Mouse (Mus musculus) MEL (cell line): Measurements from ENCODE around the gene Arhgap35. TPM values are rescaled to one million over a fixed set of nuclear protein-coding genes. Genes with fewer than 3 reads are reported as not detected.

Experiments used
- DNase-seq: peaks from one replicate; pipeline ENCODE4 v3.0.0; 2011; ENCODE audit warnings: low read depth, low spot score
- H3K27ac ChIP-seq: 2 replicates; pipeline ENCODE4 v1.5.1; 2012; ENCODE audit warnings: low read depth, mild to moderate bottlenecking, control low read depth, low read length, moderate library complexity; ENCODE audit not compliant: control insufficient read depth
- H3K27me3 ChIP-seq, 2 experiments: fragments of 150-350 bp in 1 of 2; sonication (generic) in 1 of 2; 2 replicates each; pipeline ENCODE4 v1.6.1; 2012; ENCODE audit warnings: low read length in 2 of 2, mild to moderate bottlenecking in 2 of 2, improper control_type of control experiment in 1 of 2, moderate library complexity in 1 of 2; ENCODE audit not compliant: insufficient read depth in 2 of 2, control insufficient read depth in 1 of 2
- H3K36me3 ChIP-seq, 2 experiments: 2 replicates each; pipeline ENCODE4 v1.6.1; 2012 to 2014; ENCODE audit warnings: low read length in 2 of 2, improper control_type of control experiment in 1 of 2, inconsistent platforms in 1 of 2, mild to moderate bottlenecking in 1 of 2; ENCODE audit not compliant: insufficient read depth in 2 of 2, control insufficient read depth in 1 of 2
- H3K4me1 ChIP-seq, 2 experiments: fragments of 150-350 bp in 1 of 2; sonication (generic) in 1 of 2; 2 replicates each; pipeline ENCODE4 v1.6.1; 2012; ENCODE audit warnings: low read length in 2 of 2, improper control_type of control experiment in 1 of 2, mild to moderate bottlenecking in 1 of 2; ENCODE audit not compliant: insufficient read depth in 2 of 2, control insufficient read depth in 1 of 2
- H3K4me3 ChIP-seq, 2 experiments: fragments of 150-350 bp in 1 of 2; sonication (generic) in 1 of 2; 2 replicates each; pipeline ENCODE4 v1.5.1; 2012; ENCODE audit warnings: low read depth in 2 of 2, low read length in 2 of 2, mild to moderate bottlenecking in 2 of 2, moderate library complexity in 2 of 2, control low read depth in 1 of 2, improper control_type of control experiment in 1 of 2; ENCODE audit not compliant: control insufficient read depth in 1 of 2, insufficient read depth in 1 of 2
- H3K79me2 ChIP-seq: 2 replicates; pipeline ENCODE4 v1.6.1; 2012; ENCODE audit warnings: mild to moderate bottlenecking, low read length, moderate library complexity; ENCODE audit not compliant: control insufficient read depth, poor library complexity, insufficient read depth
- H3K9ac ChIP-seq: 2 replicates; pipeline ENCODE4 v1.6.1; 2012; ENCODE audit warnings: low read depth, mild to moderate bottlenecking, control low read depth, low read length, moderate library complexity; ENCODE audit not compliant: control insufficient read depth, poor library complexity, severe bottlenecking
- H3K9me3 ChIP-seq: fragments of 150-350 bp; sonication (generic); replicated peaks from 2 replicates; pipeline ENCODE4 v1.6.1; 2012; ENCODE audit warnings: mild to moderate bottlenecking, low read length, improper control_type of control experiment, moderate library complexity; ENCODE audit not compliant: insufficient read depth
- BHLHE40 ChIP-seq: IDR thresholded peaks from 2 replicates; pipeline ENCODE4 v1.6.1; 2012; ENCODE audit warnings: low read depth, mild to moderate bottlenecking, inconsistent platforms, low read length, improper control_type of control experiment, borderline replicate concordance
- CHD1 ChIP-seq: IDR thresholded peaks from 2 replicates; pipeline ENCODE4 v1.6.1; 2012; ENCODE audit warnings: low read depth, mild to moderate bottlenecking, inconsistent platforms, low read length, improper control_type of control experiment
- EP300 ChIP-seq, 2 experiments: IDR thresholded peaks; 2 replicates each; pipeline ENCODE4 v1.6.1; 2011; ENCODE audit warnings: improper control_type of control experiment in 2 of 2, low read length in 2 of 2, low read depth in 1 of 2, mild to moderate bottlenecking in 1 of 2
- GATA1 ChIP-seq: IDR thresholded peaks from 2 replicates; pipeline ENCODE4 v1.6.1; 2011; ENCODE audit warnings: low read depth, low read length, improper control_type of control experiment
- JUND ChIP-seq: IDR thresholded peaks from 2 replicates; pipeline ENCODE4 v1.6.1; 2011; ENCODE audit warnings: low read depth, mild to moderate bottlenecking, improper control_type of control experiment, low read length
- MAFK ChIP-seq: IDR thresholded peaks from 2 replicates; pipeline ENCODE4 v1.6.1; 2011; ENCODE audit warnings: low read depth, mild to moderate bottlenecking, low read length, improper control_type of control experiment, borderline replicate concordance
- MAZ ChIP-seq: IDR thresholded peaks from 2 replicates; pipeline ENCODE4 v1.6.1; 2012; ENCODE audit warnings: low read depth, mild to moderate bottlenecking, inconsistent platforms, low read length, improper control_type of control experiment
- MEF2A ChIP-seq: IDR thresholded peaks from 2 replicates; pipeline ENCODE4 v1.6.1; 2014; ENCODE audit warnings: low read depth, mild to moderate bottlenecking, inconsistent platforms, low read length, improper control_type of control experiment; ENCODE audit not compliant: poor library complexity, insufficient replicate concordance, severe bottlenecking; ENCODE audit errors: extremely low read depth
- MXI1 ChIP-seq: IDR thresholded peaks from 2 replicates; pipeline ENCODE4 v1.6.1; 2011; ENCODE audit warnings: mild to moderate bottlenecking, low read depth, low read length, improper control_type of control experiment
- NRF1 ChIP-seq: IDR thresholded peaks from 2 replicates; pipeline ENCODE4 v1.6.1; 2014; ENCODE audit warnings: low read depth, mild to moderate bottlenecking, inconsistent platforms, low read length, improper control_type of control experiment, moderate library complexity; ENCODE audit not compliant: poor library complexity, insufficient read depth, severe bottlenecking
- POLR2A ChIP-seq, 2 experiments: IDR thresholded peaks; 2 replicates each; pipeline ENCODE4 v1.6.1; 2011 to 2012; ENCODE audit warnings: low read length in 2 of 2, mild to moderate bottlenecking in 2 of 2, control low read depth in 1 of 2, improper control_type of control experiment in 1 of 2, low read depth in 1 of 2, moderate library complexity in 1 of 2; ENCODE audit not compliant: control insufficient read depth in 1 of 2, insufficient read depth in 1 of 2, poor library complexity in 1 of 2
- RAD21 ChIP-seq: IDR thresholded peaks from 2 replicates; pipeline ENCODE4 v1.6.1; 2011; ENCODE audit warnings: mild to moderate bottlenecking, low read depth, low read length, improper control_type of control experiment
- SIN3A ChIP-seq: IDR thresholded peaks from 2 replicates; pipeline ENCODE4 v1.6.1; 2012; ENCODE audit warnings: low read length, improper control_type of control experiment, inconsistent platforms
- TAL1 ChIP-seq: IDR thresholded peaks from 2 replicates; pipeline ENCODE4 v1.6.1; 2012; ENCODE audit warnings: mild to moderate bottlenecking, inconsistent platforms, low read length, moderate library complexity, mixed read lengths
- TCF12 ChIP-seq: IDR thresholded peaks from 2 replicates; pipeline ENCODE4 v1.6.1; 2014; ENCODE audit warnings: low read depth, mild to moderate bottlenecking, inconsistent platforms, low read length, improper control_type of control experiment, moderate library complexity
- UBTF ChIP-seq: IDR thresholded peaks from 2 replicates; pipeline ENCODE4 v1.6.1; 2012; ENCODE audit warnings: low read depth, mild to moderate bottlenecking, inconsistent platforms, low read length, improper control_type of control experiment, moderate library complexity, borderline replicate concordance; ENCODE audit not compliant: insufficient read depth
- polyA plus RNA-seq, 2 experiments: library from polyadenylated mRNA; stranded (reverse) in 1 of 2; unstranded in 1 of 2; fragments of >175 nt in 1 of 2; fragments of >200 nt in 1 of 2; gene quantifications; 2 replicates each; pipeline versions ENCODE4 v1.2.1 to v1.2.4; 2012; ENCODE audit warnings: low replicate concordance in 2 of 2, low read depth in 1 of 2; ENCODE audit not compliant: insufficient read length in 2 of 2, insufficient read depth in 1 of 2, missing spikeins in 1 of 2
- total RNA-seq: library from RNA; depleted of rRNA; stranded (reverse); fragments of 300-350 nt; gene quantifications from 2 replicates; pipeline ENCODE4 v1.2.3, GENCODE M21; 2012

Arhgap35 gene
- total and polyA plus RNA-seq, 3 experiments: 7.4 to 13.4 TPM; not detected in 1

GRCm38 (mm10) chr7:16608961-16609360 lies 5.8 kb downstream of the Arhgap35 start:
- H3K4me3 ChIP-seq: no peak overlapping the region
- no peaks in the 10 kb centered on the region for H3K27me3 ChIP-seq
- H3K36me3 ChIP-seq: peaks cover 0 to 12% of the 10 kb centered on the region in 2 experiments; a peak in 3 of 4 replicates
- H3K9me3 ChIP-seq: no peaks in the 10 kb centered on the region
- DNase-seq: no peak
- no peak overlapping the region for H3K9ac ChIP-seq
- TF ChIP-seq RAD21: no peak
- TF ChIP-seq EP300 (IDR thresholded peaks at IDR 0.05; ENCODE audit: low read depth in 1 of 2, low read length in 2 of 2): no peak
- TF ChIP-seq JUND: no peak
- TF ChIP-seq CHD1: no peak
- no peak overlapping the region for H3K27ac ChIP-seq
- peaks cover 26% of the 10 kb centered on the region for H3K79me2 ChIP-seq
- peaks cover 5 to 15% of the 10 kb centered on the region in 2 experiments; a peak in 3 of 4 replicates for H3K4me1 ChIP-seq

DNA sequence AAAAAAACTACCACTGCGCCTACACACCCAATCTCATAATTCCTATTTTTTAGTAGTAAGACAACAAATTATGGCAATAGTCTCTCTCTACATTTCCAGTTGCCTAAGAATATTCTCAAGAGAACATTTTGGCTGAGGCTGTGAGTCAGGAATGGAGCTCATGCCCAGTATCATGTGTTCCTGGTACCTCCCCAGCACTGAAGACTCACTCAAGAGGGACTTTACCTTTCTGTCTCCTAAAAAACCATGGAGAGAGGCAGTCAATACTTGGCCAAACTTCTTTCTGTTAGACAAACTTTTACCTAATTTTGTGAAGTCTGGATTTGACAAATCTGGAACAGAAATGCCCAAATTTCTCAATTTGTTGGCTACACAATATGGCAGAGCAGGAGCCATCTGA lies 6.7 kb downstream of the Arhgap35 start:
- DNase-seq: no peak
- no peaks in the 10 kb centered on the region for H3K27me3 ChIP-seq
- H3K27ac ChIP-seq: no peak overlapping the region
- H3K36me3 ChIP-seq: peaks cover 0 to 15% of the 10 kb centered on the region in 2 experiments; a peak in 3 of 4 replicates
- TF ChIP-seq GATA1 (no peak), MEF2A (no peak), MAFK (no peak), BHLHE40 (no peak), SIN3A (no peak), EP300 (IDR thresholded peaks at IDR 0.05; ENCODE audit: low read depth in 1 of 2, low read length in 2 of 2) (no peak), UBTF (no peak), MAZ (no peak), TCF12 (no peak), POLR2A (IDR thresholded peaks at IDR 0.05; ENCODE audit: control insufficient read depth in 1 of 2, insufficient read depth in 1 of 2, low read depth in 1 of 2, low read length in 2 of 2, poor library complexity in 1 of 2) (no peak), NRF1 (no peak), TAL1 (no peak), MXI1 (no peak)
- H3K79me2 ChIP-seq: peaks cover 20% of the 10 kb centered on the region
- no peak overlapping the region for H3K4me3 ChIP-seq
- peaks cover 2 to 10% of the 10 kb centered on the region in 2 experiments; a peak in 1 of 4 replicates for H3K4me1 ChIP-seq
- no peaks in the 10 kb centered on the region for H3K9me3 ChIP-seq
- no peak overlapping the region for H3K9ac ChIP-seq
